Mouse (Mus musculus) heart, embryonic 11.5 days (tissue): Measurements from ENCODE around the gene Tnfrsf25. TPM values are rescaled to one million over a fixed set of nuclear protein-coding genes. Genes with fewer than 3 reads are reported as not detected.

Source experiments
- ATAC-seq: fragments of 200-750 bp; cut with Nextera tagmentation; replicated peaks from 2 replicates; pipeline ENCODE4 v1.8.0; 2017; ENCODE audit warnings: moderate library complexity; ENCODE audit not compliant: insufficient number of reproducible peaks, low FRiP score, low TSS enrichment
- H3K27ac ChIP-seq: fragments of 300-500 bp; sonication (generic); 2 replicates; pipeline ENCODE4 v1.5.1; 2014; ENCODE audit warnings: mild to moderate bottlenecking, low read depth, low read length
- H3K27me3 ChIP-seq: fragments of 300-500 bp; sonication (generic); 2 replicates; pipeline ENCODE4 v1.6.1; 2014; ENCODE audit warnings: mild to moderate bottlenecking, low read length, mixed read lengths; ENCODE audit not compliant: control insufficient read depth, insufficient read depth
- H3K36me3 ChIP-seq: fragments of 300-500 bp; sonication (generic); 2 replicates; pipeline ENCODE4 v1.6.1; 2014; ENCODE audit warnings: mild to moderate bottlenecking, low read length, moderate library complexity, mixed read lengths; ENCODE audit not compliant: control insufficient read depth, insufficient read depth
- H3K4me1 ChIP-seq: fragments of 300-500 bp; sonication (generic); 2 replicates; pipeline ENCODE4 v1.6.1; 2014; ENCODE audit warnings: low read length; ENCODE audit not compliant: control insufficient read depth, insufficient read depth
- H3K4me2 ChIP-seq: fragments of 300-500 bp; sonication (generic); 2 replicates; pipeline ENCODE4 v1.6.1; 2014; ENCODE audit warnings: mild to moderate bottlenecking, moderate library complexity
- H3K4me3 ChIP-seq: fragments of 300-500 bp; sonication (generic); 2 replicates; pipeline ENCODE4 v1.5.1; 2014; ENCODE audit warnings: low read depth, low read length
- H3K9ac ChIP-seq: fragments of 300-500 bp; sonication (generic); 2 replicates; pipeline ENCODE4 v1.6.1; 2014; ENCODE audit warnings: mild to moderate bottlenecking, low read depth, low read length, moderate library complexity
- H3K9me3 ChIP-seq: fragments of 300-500 bp; sonication (generic); replicated peaks from 2 replicates; pipeline ENCODE4 v1.6.1; 2016; ENCODE audit warnings: low read length; ENCODE audit not compliant: control insufficient read depth
- WGBS: fragments of 180-500 bp; shearing (Covaris S2); extraction: QIAGEN DNeasy Blood & Tissue Kit; methylation state at CpG from one replicate; pipeline ENCODE4 v1.1.7; 2014; ENCODE audit not compliant: insufficient replicate concordance; 5-methylcytosine and 5-hydroxymethylcytosine counted together
- polyA plus RNA-seq: library from polyadenylated mRNA; unstranded; fragments of >200 nt; fragmentation: Nextera tagmentation; extraction: Ambion mirVana; gene quantifications from 2 replicates; pipeline ENCODE4 v1.2.1, GENCODE M21; 2014

Tnfrsf25 gene
- polyA plus RNA-seq, 1 experiment from 2014 or later = 0.27 TPM

DNA sequence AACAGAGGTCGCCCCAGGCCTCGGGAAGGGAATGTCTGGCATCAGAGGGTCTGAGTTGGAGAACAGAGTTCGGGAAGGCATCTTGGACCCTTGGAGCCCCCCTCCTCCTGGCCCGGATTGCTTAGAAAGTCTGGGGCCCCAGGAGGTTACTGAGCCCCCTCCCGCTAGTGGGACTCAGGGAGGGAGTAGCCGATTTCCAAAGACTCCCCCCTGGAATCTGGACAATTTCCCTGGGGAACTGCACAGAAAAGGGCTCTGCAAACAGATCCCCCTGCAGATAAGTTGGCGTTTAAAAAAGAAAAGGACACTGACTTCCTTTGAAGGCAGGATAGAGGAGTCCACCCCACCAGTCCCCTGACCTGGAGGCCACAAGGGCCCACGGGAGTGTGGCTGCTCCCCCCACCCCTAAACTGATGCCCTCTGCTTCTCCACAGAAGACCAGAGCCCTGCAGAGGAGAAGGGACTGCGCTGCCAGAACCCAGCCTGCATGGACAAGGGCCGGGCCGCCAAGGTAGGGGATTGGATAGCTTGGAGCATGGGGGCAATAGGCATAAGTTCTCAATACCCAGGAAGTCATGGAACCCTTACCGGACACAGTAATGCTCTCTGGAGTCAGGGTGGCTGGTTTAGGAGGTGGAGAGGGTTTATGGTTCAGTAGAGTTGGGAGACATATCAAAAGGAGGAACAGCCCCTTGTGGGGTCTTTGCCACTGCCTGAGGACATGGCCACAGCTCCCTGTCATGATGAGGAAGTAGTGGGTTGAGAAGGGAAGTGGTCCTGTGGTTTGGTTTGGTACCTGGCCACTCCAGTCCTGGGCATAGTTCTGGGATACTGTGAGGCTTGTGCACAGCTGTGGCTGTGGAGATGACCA is 28.3 kb upstream of the Tnfrsf25 start:
- Histone ChIP-seq H3K4me3 (peak overlapping the region; percentile 85), H3K36me3 (no peaks in the 10 kb centered on the region), H3K27ac (no peak overlapping the region), H3K4me1 (peaks cover 14% of the 10 kb centered on the region), H3K27me3 (peaks cover 3% of the 10 kb centered on the region; the same call in 1 of the 2 replicates), H3K9ac (peak overlapping the region; percentile 82), H3K4me2 (peak overlapping the region; percentile 78), H3K9me3 (no peaks in the 10 kb centered on the region)
- WGBS = 5% methylated on average over 12 of the region's 12 CpGs
- ATAC-seq = no peak

GRCm38 (mm10) chr4:152088133-152088532 is 27.6 kb upstream of the Tnfrsf25 start:
- Histone ChIP-seq H3K4me3 (no peak overlapping the region; the same call in 1 of the 2 replicates), H3K27me3 (peaks cover 3% of the 10 kb centered on the region; the same call in 1 of the 2 replicates), H3K9ac (no peak overlapping the region), H3K36me3 (no peaks in the 10 kb centered on the region), H3K4me2 (peak overlapping the region; percentile 78), H3K4me1 (peaks cover 18% of the 10 kb centered on the region), H3K27ac (no peak overlapping the region), H3K9me3 (no peaks in the 10 kb centered on the region)
- ATAC-seq = no peak
- 54% methylated on average over 4 of the region's 4 CpGs for WGBS

- Histone ChIP-seq H3K4me3 (no peak overlapping the region; the same call in 1 of the 2 replicates), H3K9me3 (no peaks in the 10 kb centered on the region), H3K4me2 (no peak overlapping the region; the same call in 1 of the 2 replicates), H3K27ac (no peak overlapping the region), H3K9ac (no peak overlapping the region), H3K27me3 (peaks cover 3% of the 10 kb centered on the region; the same call in 1 of the 2 replicates), H3K4me1 (peaks cover 18% of the 10 kb centered on the region), H3K36me3 (no peaks in the 10 kb centered on the region)
- WGBS = 57% methylated on average over 8 of the region's 8 CpGs
- no peak for ATAC-seq
Measured at GRCm38 (mm10) chr4:152088556-152089120, 27.1 kb upstream of the Tnfrsf25 start.

DNA sequence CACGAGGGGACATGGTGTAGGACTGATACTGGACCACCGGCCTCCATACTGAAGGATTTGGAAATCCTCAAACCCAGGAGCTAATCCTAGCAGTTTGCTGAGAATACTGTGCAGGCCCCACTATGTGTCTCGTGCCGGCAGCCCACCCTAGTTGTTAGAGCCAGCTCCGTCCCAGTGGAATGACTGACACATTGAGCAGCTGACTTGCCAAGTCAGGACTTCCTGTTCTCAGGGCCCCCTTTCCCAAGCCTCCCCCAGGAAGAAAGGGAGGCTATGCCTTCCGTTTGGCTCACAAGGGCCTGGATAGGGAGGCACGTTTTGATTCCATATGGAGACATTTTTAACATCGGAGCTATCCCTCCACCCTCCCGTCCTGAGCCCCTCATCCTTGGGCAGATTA is 25.5 kb upstream of the Tnfrsf25 start:
- ATAC-seq = no peak
- no peak overlapping the region for H3K9ac ChIP-seq
- peaks cover 18% of the 10 kb centered on the region for H3K4me1 ChIP-seq
- no peaks in the 10 kb centered on the region for H3K36me3 ChIP-seq
- no peak overlapping the region for H3K4me2 ChIP-seq
- H3K9me3 ChIP-seq = no peaks in the 10 kb centered on the region
- 81% methylated on average over 9 of the region's 9 CpGs for WGBS
- peaks cover 3% of the 10 kb centered on the region; the same call in 1 of the 2 replicates for H3K27me3 ChIP-seq
- no peak overlapping the region for H3K4me3 ChIP-seq
- no peak overlapping the region for H3K27ac ChIP-seq

- Histone ChIP-seq H3K9me3 (no peaks in the 10 kb centered on the region), H3K4me2 (no peak overlapping the region), H3K27me3 (0 out of 2 replicates have a peak, but pooled peaks cover 3% of the 10 kb centered on the region), H3K9ac (peak overlapping the region; percentile 34; the same call in 1 of the 2 replicates), H3K4me3 (no peak overlapping the region), H3K4me1 (peaks cover 19% of the 10 kb centered on the region), H3K27ac (no peak overlapping the region), H3K36me3 (no peaks in the 10 kb centered on the region)
- no peak for ATAC-seq
- WGBS = 53% methylated on average over 8 of the region's 8 CpGs
Measured at GRCm38 (mm10) chr4:152092751-152093293, 22.9 kb upstream of the Tnfrsf25 start.

DNA sequence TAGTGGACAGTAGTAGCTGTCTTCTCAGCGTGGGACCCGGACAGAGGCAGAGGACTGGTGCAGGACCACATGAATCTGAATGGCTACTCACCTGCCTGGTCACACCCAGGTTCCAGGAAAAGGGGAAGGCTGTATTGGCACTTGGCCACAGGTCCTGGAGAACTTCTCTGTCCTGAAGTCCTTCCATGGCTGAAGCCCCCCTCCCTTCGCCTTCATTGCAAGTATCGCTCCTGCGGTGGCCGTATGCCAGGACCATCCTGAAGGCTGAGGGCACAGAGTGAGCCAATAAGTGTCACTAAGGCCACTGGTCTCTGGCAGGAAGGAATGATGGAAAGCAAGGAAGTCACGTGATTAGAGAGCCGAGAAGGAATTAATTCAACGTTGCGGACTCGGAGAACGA is 21.5 kb upstream of the Tnfrsf25 start:
- H3K36me3 ChIP-seq = no peaks in the 10 kb centered on the region
- no peak overlapping the region for H3K4me2 ChIP-seq
- no peak for ATAC-seq
- WGBS = 84% methylated on average over 12 of the region's 12 CpGs
- H3K4me1 ChIP-seq = peaks cover 20% of the 10 kb centered on the region
- H3K4me3 ChIP-seq = no peak overlapping the region
- H3K27me3 ChIP-seq = 0 out of 2 replicates have a peak, but pooled peaks cover 3% of the 10 kb centered on the region
- H3K9me3 ChIP-seq = no peaks in the 10 kb centered on the region
- no peak overlapping the region for H3K9ac ChIP-seq
- H3K27ac ChIP-seq = no peak overlapping the region

DNA sequence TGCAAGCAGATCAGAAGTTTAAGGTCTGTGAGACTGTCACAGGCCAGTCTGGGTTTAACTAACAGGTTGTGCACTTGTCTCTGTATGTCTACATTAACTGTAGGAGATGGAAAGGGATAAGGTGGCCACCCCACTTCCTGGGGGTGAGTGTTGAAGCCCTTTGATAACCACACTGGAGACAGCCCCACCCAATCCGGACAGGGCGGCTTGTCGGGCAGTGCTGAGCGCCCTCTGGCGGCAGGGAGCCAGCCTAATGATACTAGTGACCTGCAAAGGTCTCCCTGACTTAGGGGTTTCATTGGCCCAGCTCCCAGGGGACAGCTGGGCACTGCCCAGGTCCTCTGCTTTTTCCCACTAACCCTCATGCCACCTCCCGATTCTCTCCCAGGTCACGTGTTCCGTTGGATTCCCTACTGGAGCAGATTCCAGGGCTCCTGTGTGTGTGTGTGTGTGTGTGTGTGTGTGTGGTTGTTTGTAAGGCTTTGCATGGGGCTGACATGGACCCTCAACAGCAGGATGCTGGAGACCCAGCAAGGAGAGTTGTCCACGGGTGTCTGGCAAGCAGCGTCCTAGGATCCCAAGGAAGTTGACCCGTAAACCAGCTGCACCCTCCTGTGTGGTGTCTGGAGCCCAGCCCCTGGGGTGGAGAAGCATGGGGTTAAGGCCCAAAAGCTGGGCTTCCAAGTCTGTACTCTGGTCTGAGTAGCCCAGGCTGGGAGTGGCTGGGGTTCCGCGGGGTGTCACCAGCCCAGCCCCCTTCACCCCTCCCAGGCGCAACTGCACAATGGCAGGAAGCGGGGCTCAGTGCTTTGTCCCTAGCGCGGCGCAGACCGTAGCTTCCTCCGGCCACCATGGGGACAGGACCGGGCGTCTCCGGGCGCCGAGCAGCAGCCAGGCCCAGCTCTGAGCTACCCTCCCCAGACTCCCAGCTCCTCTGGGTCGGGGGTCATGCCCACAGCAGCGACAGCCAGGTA is 19.5 kb upstream of the Tnfrsf25 start:
- 18% methylated on average over 27 of the region's 27 CpGs for WGBS
- H3K27me3 ChIP-seq = 0 out of 2 replicates have a peak, but pooled peaks cover 3% of the 10 kb centered on the region
- peak overlapping the region; percentile 65 for H3K9ac ChIP-seq
- peak overlapping the region; percentile 59 for H3K4me2 ChIP-seq
- no peaks in the 10 kb centered on the region for H3K36me3 ChIP-seq
- peaks cover 20% of the 10 kb centered on the region for H3K4me1 ChIP-seq
- no peaks in the 10 kb centered on the region for H3K9me3 ChIP-seq
- peak overlapping the region; percentile 77 for H3K27ac ChIP-seq
- peak; percentile 26; the same call in 1 of the 2 replicates for ATAC-seq
- H3K4me3 ChIP-seq = peak overlapping the region; percentile 42

- no peak for ATAC-seq
- Histone ChIP-seq H3K9ac (peak overlapping the region; percentile 65), H3K4me2 (peak overlapping the region; percentile 59), H3K36me3 (no peaks in the 10 kb centered on the region), H3K27me3 (0 out of 2 replicates have a peak, but pooled peaks cover 3% of the 10 kb centered on the region), H3K9me3 (no peaks in the 10 kb centered on the region), H3K4me1 (peaks cover 23% of the 10 kb centered on the region), H3K4me3 (peak overlapping the region; percentile 42), H3K27ac (peak overlapping the region; percentile 77)
- 27% methylated on average over 6 of the region's 6 CpGs for WGBS
Measured at GRCm38 (mm10) chr4:152096927-152097326, 18.8 kb upstream of the Tnfrsf25 start.
